Mouse (Mus musculus) heart, adult 8-10 months (tissue): Measurements from ENCODE around the gene Lta. TPM values are rescaled to one million over a fixed set of nuclear protein-coding genes. Genes with fewer than 3 reads are reported as not detected.

Experiments
- DNase-seq: peaks from one replicate; pipeline ENCODE4 v3.0.0; 2022; ENCODE audit warnings: low spot score
- microRNA-seq: library from miRNA; unstranded; fragments of <30 nt; microRNA quantifications from one replicate; pipeline ENCODE4 v1.2.0, GENCODE M21; 2022
- total RNA-seq, 4 experiments: library from RNA; stranded (reverse); gene quantifications; 2 replicates each; pipeline ENCODE4 v1.2.4; 2022

The Lta gene
- total RNA-seq, 4 experiments from 2014 or later, result 0.44 TPM; not detected in 3

GRCm38 (mm10) chr17:35159638-35160037, 45.5 kb downstream of the Lta start:
- DNase-seq, result no peak

- DNase-seq, result no peak
Observed at GRCm38 (mm10) chr17:35158850-35159593, 46.1 kb downstream of the Lta start.

- DNase-seq, result no peak
Observed at GRCm38 (mm10) chr17:35157661-35158175, 47.4 kb downstream of the Lta start.

- no peak for DNase-seq
Observed at GRCm38 (mm10) chr17:35157254-35157653, 47.9 kb downstream of the Lta start.

- DNase-seq, result no peak
Observed at GRCm38 (mm10) chr17:35156461-35157200, 48.5 kb downstream of the Lta start.

- no peak for DNase-seq
Observed at GRCm38 (mm10) chr17:35155451-35155850, 49.7 kb downstream of the Lta start.

GRCm38 (mm10) chr17:35154616-35155015, 50.5 kb downstream of the Lta start:
- no peak for DNase-seq

- DNase-seq, result no peak
Observed at GRCm38 (mm10) chr17:35153931-35154330, 51.2 kb downstream of the Lta start.

Small RNA genes lying within 50 kb of the gene (microRNA-seq; reads per million reads assigned to microRNA genes)
- gene Mir6973a (not detected), gene Mir6974 (not detected), gene Mir6975 (not detected), gene Mir8094 (not detected)

Other genes with a start within 250 kb of the Lta start
- 1 to 10 TPM; 1.4 to 5.5 (median 2.6) TPM for gene Hspa1b, start 246.1 kb downstream of the Lta start, total RNA-seq
- gene Gm20481, start 235.4 kb downstream of the Lta start, total RNA-seq, result not detected
- 1 to 10 TPM; 1.8 to 7.5 (median 3.6) TPM for gene Hspa1a, start 233.2 kb downstream of the Lta start, total RNA-seq
- gene Hspa1l, start 232.6 kb downstream of the Lta start, total RNA-seq, result 10 to 100 TPM in 2 of 4 experiments, 1 to 10 TPM in 2; 8.7 to 13.3 (median 11.0) TPM
- 10 to 100 TPM; 17.5 to 21.7 (median 17.9) TPM for gene Lsm2, start 223.5 kb downstream of the Lta start, total RNA-seq
- 10 to 100 TPM; 28.3 to 31.4 (median 29.3) TPM for gene Vars, start 204.4 kb downstream of the Lta start, total RNA-seq
- 10 to 100 TPM; 12.0 to 18.5 (median 16.6) TPM for gene Vwa7, start 188.8 kb downstream of the Lta start, total RNA-seq
- gene Sapcd1, start 177.3 kb downstream of the Lta start, total RNA-seq, result not detected
- gene Msh5, start 158.6 kb downstream of the Lta start, total RNA-seq, result under 1 TPM in 2 of 4 experiments, not detected in 2; 0.33 to 0.56 TPM
- 10 to 100 TPM; 21.6 to 33.8 (median 30.0) TPM for gene Clic1, start 155.4 kb downstream of the Lta start, total RNA-seq
- 10 to 100 TPM; 13.5 to 22.7 (median 21.5) TPM for gene Ddah2, start 146.3 kb downstream of the Lta start, total RNA-seq
- gene Ly6g6c, start 140.0 kb downstream of the Lta start, total RNA-seq, result not detected
- gene Mpig6b, start 139.2 kb downstream of the Lta start, total RNA-seq, result 1 to 10 TPM in 1 of 4 experiments, under 1 TPM in 3; 0.34 to 1.0 (median 0.85) TPM
- gene Ly6g6e, start 128.4 kb downstream of the Lta start, total RNA-seq, result not detected
- gene Ly6g6d, start 127.3 kb downstream of the Lta start, total RNA-seq, result under 1 TPM in 3 of 4 experiments, not detected in 1; 0.69 to 0.95 (median 0.85) TPM
- under 1 TPM in 1 of 4 experiments, not detected in 3; 0.24 TPM for gene Ly6g6f, start 119.7 kb downstream of the Lta start, total RNA-seq
- gene Abhd16a, start 116.1 kb downstream of the Lta start, total RNA-seq, result 10 to 100 TPM; 60.7 to 64.8 (median 62.3) TPM
- gene Ly6g5c, start 97.1 kb downstream of the Lta start, total RNA-seq, result not detected
- not detected for gene Ly6g5b, start 89.9 kb downstream of the Lta start, total RNA-seq
- 10 to 100 TPM in 1 of 4 experiments, 1 to 10 TPM in 3; 6.6 to 10.2 (median 8.2) TPM for gene Gpank1, start 83.9 kb downstream of the Lta start, total RNA-seq
- gene Csnk2b, start 83.3 kb downstream of the Lta start, total RNA-seq, result 100 to 1,000 TPM; 152 to 184 (median 155) TPM
- 10 to 100 TPM; 27.8 to 33.4 (median 30.3) TPM for gene D17H6S53E, start 79.0 kb downstream of the Lta start, total RNA-seq
- gene Apom, start 73.3 kb downstream of the Lta start, total RNA-seq, result under 1 TPM in 1 of 4 experiments, not detected in 3; 0.26 TPM
- 100 to 1,000 TPM; 233 to 266 (median 242) TPM for gene Bag6, start 70.2 kb downstream of the Lta start, total RNA-seq
- 100 to 1,000 TPM; 130 to 143 (median 140) TPM for gene Prrc2a, start 40.5 kb downstream of the Lta start, total RNA-seq
- gene Aif1, start 29.3 kb downstream of the Lta start, total RNA-seq, result 1 to 10 TPM; 1.9 to 3.3 (median 2.4) TPM
- 1 to 10 TPM; 1.8 to 3.6 (median 2.6) TPM for gene Lst1, start 16.9 kb downstream of the Lta start, total RNA-seq
- gene Ltb, start 10.9 kb downstream of the Lta start, total RNA-seq, result 1 to 10 TPM in 1 of 4 experiments, under 1 TPM in 3; 0.69 to 1.6 (median 0.80) TPM
- gene Tnf, start 3.3 kb downstream of the Lta start, total RNA-seq, result under 1 TPM; 0.25 to 0.97 (median 0.52) TPM
- gene Gm16181, start 15.5 kb upstream of the Lta start, total RNA-seq, result under 1 TPM in 1 of 4 experiments, not detected in 3; 0.72 TPM
- gene Atp6v1g2, start 28.3 kb upstream of the Lta start, total RNA-seq, result 1 to 10 TPM; 1.7 to 3.6 (median 1.9) TPM
- gene Nfkbil1, start 30.4 kb upstream of the Lta start, total RNA-seq, result 1 to 10 TPM; 8.2 to 9.4 (median 8.5) TPM
- gene Ddx39b, start 36.4 kb upstream of the Lta start, total RNA-seq, result 10 to 100 TPM; 76.7 to 92.1 (median 86.6) TPM
- 100 to 1,000 TPM; 108 to 169 (median 117) TPM for gene H2-D1, start 57.4 kb upstream of the Lta start, total RNA-seq
- gene H2-Q1, start 115.1 kb upstream of the Lta start, total RNA-seq, result 1 to 10 TPM in 3 of 4 experiments, under 1 TPM in 1; 0.53 to 1.5 (median 1.4) TPM
- 1 to 10 TPM in 2 of 4 experiments, under 1 TPM in 2; 0.84 to 1.3 (median 1.1) TPM for gene H2-Q2, start 136.9 kb upstream of the Lta start, total RNA-seq
- gene H2-Q4, start 174.3 kb upstream of the Lta start, total RNA-seq, result 10 to 100 TPM; 14.6 to 22.3 (median 16.7) TPM
- gene H2-Q6, start 219.5 kb upstream of the Lta start, total RNA-seq, result 1 to 10 TPM; 3.8 to 8.0 (median 4.4) TPM
- 1 to 10 TPM; 2.5 to 4.7 (median 3.2) TPM for gene H2-Q7, start 233.8 kb upstream of the Lta start, total RNA-seq